Mouse (Mus musculus) liver, embryonic 12.5 days (tissue): ENCODE results near the gene P4hb. TPM values are rescaled to one million over a fixed set of nuclear protein-coding genes. Genes with fewer than 3 reads are reported as not detected.
A peak's percentile ranks its signal among the peaks of the same experiment; 100 is the strongest.
"Not testable (repeated sequence)": the region's sequence is repeated elsewhere in the genome, so short reads cannot be mapped to it uniquely, and the experiment has no call there.

Experiments
- ATAC-seq: fragments of 200-750 bp; cut with Nextera tagmentation; 2 replicates; pipeline ENCODE4 v1.8.0; 2017; ENCODE audit warnings: moderate number of reproducible peaks, mild to moderate bottlenecking, moderate library complexity
- H3K27ac ChIP-seq: fragments of 300-500 bp; sonication (generic); 2 replicates; pipeline ENCODE4 v1.5.1; 2016; ENCODE audit warnings: mild to moderate bottlenecking
- H3K27me3 ChIP-seq: fragments of 300-500 bp; sonication (generic); replicated peaks from 2 replicates; pipeline ENCODE4 v1.6.1; 2016; ENCODE audit warnings: mild to moderate bottlenecking, moderate library complexity
- H3K36me3 ChIP-seq: fragments of 300-500 bp; sonication (generic); 2 replicates; pipeline ENCODE4 v1.6.1; 2016; ENCODE audit warnings: mild to moderate bottlenecking, moderate library complexity
- H3K4me1 ChIP-seq: fragments of 300-500 bp; sonication (generic); 2 replicates; pipeline ENCODE4 v1.6.1; 2016
- H3K4me2 ChIP-seq: fragments of 300-500 bp; sonication (generic); 2 replicates; pipeline ENCODE4 v1.6.1; 2016; ENCODE audit warnings: mild to moderate bottlenecking, moderate library complexity
- H3K4me3 ChIP-seq: fragments of 300-500 bp; sonication (generic); 2 replicates; pipeline ENCODE4 v1.5.1; 2016; ENCODE audit warnings: mild to moderate bottlenecking, moderate library complexity
- H3K9ac ChIP-seq: fragments of 300-500 bp; sonication (generic); 2 replicates; pipeline ENCODE4 v1.6.1; 2016; ENCODE audit warnings: mild to moderate bottlenecking, moderate library complexity
- H3K9me3 ChIP-seq: fragments of 300-500 bp; sonication (generic); replicated peaks from 2 replicates; pipeline ENCODE4 v1.6.1; 2016; ENCODE audit warnings: mild to moderate bottlenecking, moderate library complexity
- WGBS: fragments of 180-500 bp; shearing (Covaris S2); methylation state at CpG from one replicate; pipeline ENCODE4 v1.1.7; 2016; ENCODE audit not compliant: insufficient replicate concordance; 5-methylcytosine and 5-hydroxymethylcytosine counted together
- polyA plus RNA-seq: library from polyadenylated mRNA; unstranded; fragments of >200 nt; fragmentation: Nextera tagmentation; extraction: Ambion mirVana; gene quantifications from 2 replicates; pipeline ENCODE4 v1.2.1, GENCODE M21; 2016

Gene P4hb
- polyA plus RNA-seq, 1 experiment from 2014 or later: 468 TPM

- Histone ChIP-seq H3K27me3 (0 out of 2 replicates have a peak, but pooled peaks cover 4% of the 10 kb centered on the region), H3K4me2 (no peak overlapping the region), H3K9me3 (no peaks in the 10 kb centered on the region), H3K4me3 (no peak overlapping the region), H3K4me1 (peaks cover 43% of the 10 kb centered on the region), H3K27ac (no peak overlapping the region), H3K9ac (no peak overlapping the region), H3K36me3 (no peaks in the 10 kb centered on the region)
- WGBS: 21% methylated on average over 17 of the region's 17 CpGs
- peak; percentile 35; the same call in 1 of the 2 replicates for ATAC-seq
Measured at GRCm38 (mm10) chr11:120515611-120516010, 57.4 kb downstream of the P4hb start.

GRCm38 (mm10) chr11:120514262-120514661 lies 58.8 kb downstream of the P4hb start:
- not testable (repeated sequence) for H3K9me3 ChIP-seq, H3K27me3 ChIP-seq, H3K27ac ChIP-seq, ATAC-seq, H3K36me3 ChIP-seq, H3K9ac ChIP-seq, H3K4me2 ChIP-seq, H3K4me3 ChIP-seq
- H3K4me1 ChIP-seq: peaks cover 43% of the 10 kb centered on the region
- 83% methylated on average over 2 of the region's 2 CpGs for WGBS

GRCm38 (mm10) chr11:120512790-120513453 lies 60.1 kb downstream of the P4hb start:
- 0 out of 2 replicates have a peak, but pooled peaks cover 4% of the 10 kb centered on the region for H3K27me3 ChIP-seq
- no peaks in the 10 kb centered on the region for H3K36me3 ChIP-seq
- no peak overlapping the region for H3K27ac ChIP-seq
- no peak overlapping the region for H3K4me2 ChIP-seq
- WGBS: 55% methylated on average over 6 of the region's 6 CpGs
- no peak overlapping the region for H3K4me3 ChIP-seq
- H3K4me1 ChIP-seq: peaks cover 36% of the 10 kb centered on the region
- ATAC-seq: no peak
- no peak overlapping the region for H3K9ac ChIP-seq
- H3K9me3 ChIP-seq: no peaks in the 10 kb centered on the region

- Histone ChIP-seq H3K9ac (peak overlapping the region; percentile 70), H3K27me3 (0 out of 2 replicates have a peak, but pooled peaks cover 4% of the 10 kb centered on the region), H3K9me3 (no peaks in the 10 kb centered on the region), H3K36me3 (no peaks in the 10 kb centered on the region), H3K27ac (peak overlapping the region; percentile 84), H3K4me2 (peak overlapping the region; percentile 74), H3K4me1 (peaks cover 47% of the 10 kb centered on the region), H3K4me3 (peak overlapping the region; percentile 51)
- peak; percentile 81 for ATAC-seq
- 2% methylated on average over 16 of the region's 16 CpGs for WGBS
Measured at GRCm38 (mm10) chr11:120510375-120511030, 62.5 kb downstream of the P4hb start.

Other genes with a start within 250 kb of the P4hb start
- gene Actg1, start 224.7 kb downstream of the P4hb start, polyA plus RNA-seq: 952 and 1,008 TPM in 2 replicates
- 0.16 and 0.18 TPM in 2 replicates for gene Fscn2, start 211.7 kb downstream of the P4hb start, polyA plus RNA-seq
- 12.8 and 13.1 TPM in 2 replicates for gene Faap100, start 194.5 kb downstream of the P4hb start, polyA plus RNA-seq
- 44.9 and 46.3 TPM in 2 replicates for gene Nploc4, start 135.5 kb downstream of the P4hb start, polyA plus RNA-seq
- not detected in 2 replicates for gene Tspan10, start 130.6 kb downstream of the P4hb start, polyA plus RNA-seq
- gene Pde6g, start 119.8 kb downstream of the P4hb start, polyA plus RNA-seq: 0.13 and 0.25 TPM in 2 replicates
- 8.1 and 9.6 TPM in 2 replicates for gene Oxld1, start 115.2 kb downstream of the P4hb start, polyA plus RNA-seq
- gene Ccdc137, start 115.1 kb downstream of the P4hb start, polyA plus RNA-seq: 31.3 and 32.3 TPM in 2 replicates
- gene Arl16, start 105.6 kb downstream of the P4hb start, polyA plus RNA-seq: 22.3 and 24.2 TPM in 2 replicates
- gene Mrpl12, start 88.6 kb downstream of the P4hb start, polyA plus RNA-seq: 161 and 166 TPM in 2 replicates
- 47.0 and 54.9 TPM in 2 replicates for gene Slc25a10, start 81.4 kb downstream of the P4hb start, polyA plus RNA-seq
- gene Gcgr, start 42.6 kb downstream of the P4hb start, polyA plus RNA-seq: 8.5 and 9.6 TPM in 2 replicates
- 60.4 and 61.8 TPM in 2 replicates for gene Mcrip1, start 23.5 kb downstream of the P4hb start, polyA plus RNA-seq
- gene Ppp1r27, start 22.1 kb downstream of the P4hb start, polyA plus RNA-seq: not detected in 2 replicates
- gene Arhgdia, start 8.4 kb upstream of the P4hb start, polyA plus RNA-seq: 337 and 356 TPM in 2 replicates
- 542 and 545 TPM in 2 replicates for gene Alyref, start 25.1 kb upstream of the P4hb start, polyA plus RNA-seq
- 118 and 120 TPM in 2 replicates for gene Anapc11, start 25.2 kb upstream of the P4hb start, polyA plus RNA-seq
- gene Npb, start 35.2 kb upstream of the P4hb start, polyA plus RNA-seq: 5.0 and 6.6 TPM in 2 replicates
- 135 and 142 TPM in 2 replicates for gene Pcyt2, start 44.7 kb upstream of the P4hb start, polyA plus RNA-seq
- gene Sirt7, start 52.0 kb upstream of the P4hb start, polyA plus RNA-seq: 43.1 and 45.3 TPM in 2 replicates
- gene Mafg, start 60.3 kb upstream of the P4hb start, polyA plus RNA-seq: 53.4 and 58.3 TPM in 2 replicates
- 11.0 and 11.3 TPM in 2 replicates for gene Pycr1, start 70.5 kb upstream of the P4hb start, polyA plus RNA-seq
- 0.23 and 0.47 TPM in 2 replicates for gene Myadml2, start 74.9 kb upstream of the P4hb start, polyA plus RNA-seq
- 0.31 and 0.38 TPM in 2 replicates for gene Notum, start 87.9 kb upstream of the P4hb start, polyA plus RNA-seq
- 65.1 and 65.2 TPM in 2 replicates for gene Aspscr1, start 99.7 kb upstream of the P4hb start, polyA plus RNA-seq
- gene Cenpx, start 140.5 kb upstream of the P4hb start, polyA plus RNA-seq: 130 and 137 TPM in 2 replicates
- 23.3 and 23.6 TPM in 2 replicates for gene Lrrc45, start 140.7 kb upstream of the P4hb start, polyA plus RNA-seq
- gene Rac3, start 148.2 kb upstream of the P4hb start, polyA plus RNA-seq: 2.8 and 3.1 TPM in 2 replicates
- gene Dcxr, start 154.0 kb upstream of the P4hb start, polyA plus RNA-seq: 8.4 and 10.0 TPM in 2 replicates
- gene Cbr2, start 158.9 kb upstream of the P4hb start, polyA plus RNA-seq: 0.13 TPM in 1 of 2 replicates, not detected in the other
- gene Hmga1b, start 189.5 kb upstream of the P4hb start, polyA plus RNA-seq: 6.4 and 7.3 TPM in 2 replicates
- gene Rfng, start 211.0 kb upstream of the P4hb start, polyA plus RNA-seq: 22.4 and 22.9 TPM in 2 replicates
- 128 and 135 TPM in 2 replicates for gene Gps1, start 211.0 kb upstream of the P4hb start, polyA plus RNA-seq
- gene Dus1l, start 223.2 kb upstream of the P4hb start, polyA plus RNA-seq: 99.5 and 100.0 TPM in 2 replicates